Mouse (Mus musculus): Measurements from ENCODE around the gene Bloc1s3.

- TF ChIP-seq KAT2A (IDR thresholded peaks at IDR 0.05; ENCODE audit: insufficient replicate concordance, low read length) (no peak), GABPA (IDR thresholded peaks at IDR 0.05; ENCODE audit: insufficient replicate concordance, low read depth, low read length) (no peak), MAZ (IDR thresholded peaks at IDR 0.05; ENCODE audit: low read depth, low read length) (no peak), POLR2A (IDR thresholded peaks at IDR 0.05; ENCODE audit: low read depth, low read length) (no peak), ELF1 (IDR thresholded peaks at IDR 0.05; ENCODE audit: low read depth, low read length) (no peak), E2F4 (IDR thresholded peaks at IDR 0.05; ENCODE audit: insufficient replicate concordance, low read depth, low read length) (no peak), MYC (IDR thresholded peaks at IDR 0.05; ENCODE audit: low read depth, low read length) (no peak), CTCF (conservative IDR thresholded peaks at IDR 0.05 in 1 of 2, IDR thresholded peaks at IDR 0.05 in 1 of 2; ENCODE audit: low read depth in 2 of 2, low read length in 2 of 2) (no peak)
Measured at GRCm38 (mm10) chr7:19460500-19460899, 47.7 kb downstream of the Bloc1s3 start.

Measured in CH12.LX (cell line).